Mouse (Mus musculus) embryo, embryonic 10 days (tissue): Measurements from ENCODE around the gene Mief2.

Source experiments
- DNase-seq: peaks from one replicate; pipeline ENCODE4 v3.0.0-alpha.2; 2015; ENCODE audit warnings: low spot score

The Mief2 gene

GRCm38 (mm10) chr11:60719263-60719662 is 8.9 kb upstream of the Mief2 start:
- no peak for DNase-seq

GRCm38 (mm10) chr11:60726601-60727391 is 1.4 kb upstream of the Mief2 start, which contains the start of gene Flii:
Flii (minus strand) TSS chr11:60727263.
- peak; percentile 78 for DNase-seq

GRCm38 (mm10) chr11:60727392-60728140 is 632 bp upstream of the Mief2 start:
- DNase-seq, result peak; percentile 11

- DNase-seq, result no peak
Observed at GRCm38 (mm10) chr11:60729217-60729641, 1.0 kb downstream of the Mief2 start.

- no peak for DNase-seq
Observed at GRCm38 (mm10) chr11:60730169-60730568, 2.0 kb downstream of the Mief2 start.

GRCm38 (mm10) chr11:60731251-60731650 is 3.1 kb downstream of the Mief2 start:
- DNase-seq, result no peak

- DNase-seq, result no peak
Observed at GRCm38 (mm10) chr11:60734206-60734605, 6.0 kb downstream of the Mief2 start.

GRCm38 (mm10) chr11:60735191-60735590 is 7.0 kb downstream of the Mief2 start:
- no peak for DNase-seq

- DNase-seq, result no peak
Observed at GRCm38 (mm10) chr11:60736491-60736890, 8.3 kb downstream of the Mief2 start.

GRCm38 (mm10) chr11:60737450-60737849 is 9.3 kb downstream of the Mief2 start:
- no peak for DNase-seq

- no peak for DNase-seq
Observed at GRCm38 (mm10) chr11:60740321-60740720, 12.1 kb downstream of the Mief2 start.

GRCm38 (mm10) chr11:60755570-60755969 is 27.4 kb downstream of the Mief2 start:
- DNase-seq, result no peak

GRCm38 (mm10) chr11:60761681-60762080 is 33.5 kb downstream of the Mief2 start:
- no peak for DNase-seq

GRCm38 (mm10) chr11:60766969-60767368 is 38.8 kb downstream of the Mief2 start:
- no peak for DNase-seq

GRCm38 (mm10) chr11:60769322-60769721 is 41.1 kb downstream of the Mief2 start:
- DNase-seq, result no peak

GRCm38 (mm10) chr11:60770776-60771175 is 42.6 kb downstream of the Mief2 start:
- DNase-seq, result no peak

- no peak for DNase-seq
Observed at GRCm38 (mm10) chr11:60772161-60772560, 44.0 kb downstream of the Mief2 start.

- DNase-seq, result no peak
Observed at GRCm38 (mm10) chr11:60774158-60774689, 46.0 kb downstream of the Mief2 start.

- no peak for DNase-seq
Observed at GRCm38 (mm10) chr11:60774841-60775240, 46.6 kb downstream of the Mief2 start.

GRCm38 (mm10) chr11:60775578-60775977 is 47.4 kb downstream of the Mief2 start:
- DNase-seq, result no peak

- no peak for DNase-seq
Observed at GRCm38 (mm10) chr11:60776107-60776828, 48.1 kb downstream of the Mief2 start.
